Mouse (Mus musculus): ENCODE results near the gene Dnmt3l. TPM values are rescaled to one million over a fixed set of nuclear protein-coding genes. Genes with fewer than 3 reads are reported as not detected.

The Dnmt3l gene
- polyA plus RNA-seq, 2 experiments, result 0.15 TPM; not detected in 1

DNA sequence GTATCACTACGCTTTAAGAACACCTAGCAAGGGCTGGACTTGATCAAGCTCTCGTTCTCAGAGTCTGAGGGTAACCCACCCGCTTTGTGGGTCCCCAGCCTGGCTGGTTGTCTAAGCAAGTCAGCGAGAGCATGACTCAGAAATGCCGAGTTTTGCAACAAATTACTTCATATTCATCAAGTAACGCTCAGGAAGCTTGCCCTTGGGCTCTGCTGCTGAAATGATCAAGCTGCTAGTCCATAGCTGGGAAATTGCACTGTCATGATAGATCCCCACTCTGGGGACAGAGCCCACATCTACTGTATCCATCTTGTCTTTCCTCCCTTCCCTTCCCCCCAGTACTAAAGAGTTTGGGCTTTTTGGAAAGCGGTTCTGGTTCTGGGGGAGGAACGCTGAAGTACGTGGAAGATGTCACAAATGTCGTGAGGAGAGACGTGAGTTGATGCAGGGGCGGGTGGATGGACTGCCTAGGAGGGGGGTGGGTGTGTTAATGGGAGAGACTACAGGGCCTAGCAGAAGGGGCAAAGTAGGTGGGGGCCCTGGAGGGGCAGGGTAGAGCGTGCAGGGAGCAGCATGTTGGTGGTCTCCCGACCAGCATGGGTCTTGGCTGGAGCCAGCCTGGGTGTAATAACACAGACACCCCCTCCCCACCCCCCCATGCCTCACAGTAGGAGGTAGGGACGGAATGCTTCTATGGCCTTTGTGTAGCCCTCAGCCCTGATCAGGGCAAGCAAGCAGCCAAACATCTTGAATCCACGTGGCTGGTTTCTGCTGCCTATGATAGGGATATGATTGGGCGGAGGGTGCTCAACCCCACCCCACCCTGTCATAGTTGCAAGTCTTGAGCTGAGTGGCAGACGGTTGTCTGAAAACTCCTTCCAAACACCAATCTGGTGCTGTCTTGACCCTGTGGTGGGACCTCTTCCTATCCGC lies 13.2 kb downstream of the Dnmt3l start:
- H3K4me3 ChIP-seq (replicated peaks; ENCODE audit: low read length), result no peak overlapping the region
- WGBS, result 60% methylated on average over 19 of the region's 19 CpGs
- no peaks in the 10 kb centered on the region for H3K36me3 ChIP-seq (ENCODE audit: control insufficient read depth, insufficient read depth, low read length)
- H3K4me2 ChIP-seq (replicated peaks; ENCODE audit: low read depth, low read length, severe bottlenecking), result no peak overlapping the region
- ATAC-seq (ENCODE audit: low FRiP score, low read depth) (no peak), DNase-seq (ENCODE audit: low spot score) (no peak)
- H3K9ac ChIP-seq (ENCODE audit: low read depth, low read length, severe bottlenecking), result no peak overlapping the region
- 0 out of 2 replicates have a peak, but pooled peaks cover 3% of the 10 kb centered on the region for H3K4me1 ChIP-seq (ENCODE audit: control insufficient read depth, insufficient read depth, low read length)
- TF ChIP-seq POLR2A (IDR thresholded peaks at IDR 0.05; ENCODE audit: borderline replicate concordance, extremely low read depth, insufficient read depth, insufficient read length), result no peak
- H3K27ac ChIP-seq (replicated peaks; ENCODE audit: low read depth, low read length), result no peak overlapping the region
- no peaks in the 10 kb centered on the region for H3K9me3 ChIP-seq (ENCODE audit: control insufficient read depth, low read length)
- no peaks in the 10 kb centered on the region for H3K27me3 ChIP-seq (ENCODE audit: control insufficient read depth, insufficient read depth, low read length)

DNA sequence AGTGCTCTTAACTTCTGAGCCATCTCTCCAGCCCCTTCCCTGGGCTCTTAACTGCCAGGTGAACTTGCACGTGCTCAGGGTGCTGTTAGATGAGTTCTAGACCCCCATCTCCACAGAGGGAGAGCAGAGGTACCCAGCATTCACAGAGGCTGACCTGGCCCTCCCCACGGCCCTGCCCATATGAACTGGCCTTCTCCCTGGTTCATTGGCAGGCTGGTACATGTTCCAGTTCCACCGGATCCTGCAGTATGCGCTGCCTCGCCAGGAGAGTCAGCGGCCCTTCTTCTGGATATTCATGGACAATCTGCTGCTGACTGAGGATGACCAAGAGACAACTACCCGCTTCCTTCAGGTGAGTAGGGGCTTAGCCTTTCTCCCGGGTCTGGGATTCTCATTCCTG lies 15.3 kb downstream of the Dnmt3l start:
- Histone ChIP-seq H3K4me3 (replicated peaks; ENCODE audit: low read length) (no peak overlapping the region), H3K9me3 (ENCODE audit: control insufficient read depth, low read length) (no peaks in the 10 kb centered on the region), H3K4me1 (ENCODE audit: control insufficient read depth, insufficient read depth, low read length) (0 out of 2 replicates have a peak, but pooled peaks cover 3% of the 10 kb centered on the region), H3K9ac (ENCODE audit: low read depth, low read length, severe bottlenecking) (no peak overlapping the region), H3K4me2 (replicated peaks; ENCODE audit: low read depth, low read length, severe bottlenecking) (no peak overlapping the region), H3K36me3 (ENCODE audit: control insufficient read depth, insufficient read depth, low read length) (no peaks in the 10 kb centered on the region), H3K27ac (replicated peaks; ENCODE audit: low read depth, low read length) (no peak overlapping the region), H3K27me3 (ENCODE audit: control insufficient read depth, insufficient read depth, low read length) (no peaks in the 10 kb centered on the region)
- ATAC-seq (ENCODE audit: low FRiP score, low read depth) (no peak), DNase-seq (ENCODE audit: low spot score) (no peak)
- 85% methylated on average over 8 of the region's 8 CpGs for WGBS
- no peak for TF ChIP-seq POLR2A (IDR thresholded peaks at IDR 0.05; ENCODE audit: borderline replicate concordance, extremely low read depth, insufficient read depth, insufficient read length)

DNA sequence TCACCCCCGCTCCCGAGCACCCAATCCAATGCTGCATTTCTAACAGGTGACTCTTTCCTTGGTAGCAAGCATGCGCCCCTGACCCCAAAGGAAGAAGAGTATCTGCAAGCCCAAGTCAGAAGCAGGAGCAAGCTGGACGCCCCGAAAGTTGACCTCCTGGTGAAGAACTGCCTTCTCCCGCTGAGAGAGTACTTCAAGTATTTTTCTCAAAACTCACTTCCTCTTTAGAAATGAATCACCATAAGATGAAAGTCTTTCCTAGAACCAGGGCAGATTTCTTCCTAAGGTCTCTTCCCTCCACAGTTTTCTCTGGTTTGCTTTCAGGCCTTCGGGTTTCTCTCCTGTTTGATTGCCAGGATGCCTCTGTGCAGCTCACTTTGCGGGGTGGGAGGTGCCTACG lies 21.4 kb downstream of the Dnmt3l start:
- H3K4me2 ChIP-seq (replicated peaks; ENCODE audit: low read depth, low read length, severe bottlenecking), result no peak overlapping the region
- H3K9me3 ChIP-seq (ENCODE audit: control insufficient read depth, low read length), result no peaks in the 10 kb centered on the region
- H3K27me3 ChIP-seq (ENCODE audit: control insufficient read depth, insufficient read depth, low read length), result no peaks in the 10 kb centered on the region
- ATAC-seq (ENCODE audit: low FRiP score, low read depth) (no peak), DNase-seq (ENCODE audit: low spot score) (no peak)
- H3K9ac ChIP-seq (ENCODE audit: low read depth, low read length, severe bottlenecking), result no peak overlapping the region
- no peaks in the 10 kb centered on the region for H3K36me3 ChIP-seq (ENCODE audit: control insufficient read depth, insufficient read depth, low read length)
- H3K4me1 ChIP-seq (ENCODE audit: control insufficient read depth, insufficient read depth, low read length), result no peaks in the 10 kb centered on the region
- H3K4me3 ChIP-seq (replicated peaks; ENCODE audit: low read length), result no peak overlapping the region
- no peak overlapping the region for H3K27ac ChIP-seq (replicated peaks; ENCODE audit: low read depth, low read length)
- WGBS, result 87% methylated on average over 9 of the region's 9 CpGs
- TF ChIP-seq POLR2A (IDR thresholded peaks at IDR 0.05; ENCODE audit: borderline replicate concordance, extremely low read depth, insufficient read depth, insufficient read length), result no peak

DNA sequence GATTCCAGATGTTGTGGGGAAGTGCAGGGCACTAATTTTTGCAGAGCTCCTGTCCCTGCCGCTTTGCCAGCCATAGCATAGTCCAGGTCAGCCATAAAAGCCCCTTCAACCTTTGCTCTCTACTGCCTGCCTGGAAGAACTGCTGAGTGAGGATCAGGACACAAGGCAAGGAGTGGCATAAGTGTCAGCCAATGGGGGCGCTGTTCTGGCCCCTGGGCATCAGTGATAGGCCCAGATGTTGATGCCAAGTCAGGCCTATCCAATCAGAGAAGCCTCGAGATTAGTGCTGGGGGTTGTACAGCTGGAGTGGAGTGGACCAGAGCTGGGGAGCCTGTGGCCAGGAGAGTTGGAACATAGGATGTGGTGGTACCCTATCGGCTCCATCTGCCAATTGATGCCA lies 25.5 kb downstream of the Dnmt3l start:
- Histone ChIP-seq H3K9me3 (ENCODE audit: control insufficient read depth, low read length) (no peaks in the 10 kb centered on the region), H3K4me3 (replicated peaks; ENCODE audit: low read length) (no peak overlapping the region), H3K4me2 (replicated peaks; ENCODE audit: low read depth, low read length, severe bottlenecking) (no peak overlapping the region), H3K4me1 (ENCODE audit: control insufficient read depth, insufficient read depth, low read length) (0 out of 2 replicates have a peak, but pooled peaks cover 4% of the 10 kb centered on the region), H3K9ac (ENCODE audit: low read depth, low read length, severe bottlenecking) (no peak overlapping the region), H3K36me3 (ENCODE audit: control insufficient read depth, insufficient read depth, low read length) (no peaks in the 10 kb centered on the region), H3K27ac (replicated peaks; ENCODE audit: low read depth, low read length) (no peak overlapping the region), H3K27me3 (ENCODE audit: control insufficient read depth, insufficient read depth, low read length) (no peaks in the 10 kb centered on the region)
- TF ChIP-seq POLR2A (IDR thresholded peaks at IDR 0.05; ENCODE audit: borderline replicate concordance, extremely low read depth, insufficient read depth, insufficient read length), result no peak
- DNase-seq (ENCODE audit: low spot score) (no peak), ATAC-seq (ENCODE audit: low FRiP score, low read depth) (no peak)
- 38% methylated on average over 4 of the region's 4 CpGs for WGBS

DNA sequence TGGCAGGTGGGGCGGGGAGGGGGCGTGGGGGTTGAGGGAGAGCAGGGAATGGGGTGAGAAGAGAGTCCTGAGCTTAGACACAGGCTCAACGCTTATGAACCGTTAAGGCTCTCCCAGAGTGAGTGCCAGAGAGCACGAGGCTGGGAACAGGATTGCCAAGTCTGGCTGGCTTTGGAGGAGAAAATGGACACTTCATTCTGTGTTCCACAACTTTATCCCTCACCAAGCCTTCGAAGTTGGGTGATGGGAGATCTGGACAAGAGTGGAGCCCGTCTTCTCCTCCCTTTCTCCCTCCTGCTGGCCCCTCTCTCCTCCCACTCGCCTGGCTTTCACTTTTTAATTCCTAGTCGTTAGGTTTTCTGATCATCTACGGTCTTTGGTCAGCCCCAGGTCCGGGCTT lies 26.8 kb downstream of the Dnmt3l start:
- Histone ChIP-seq H3K4me2 (replicated peaks; ENCODE audit: low read depth, low read length, severe bottlenecking) (peak overlapping the region; percentile 97), H3K9me3 (ENCODE audit: control insufficient read depth, low read length) (no peaks in the 10 kb centered on the region), H3K4me3 (replicated peaks; ENCODE audit: low read length) (peak overlapping the region; percentile 65), H3K27me3 (ENCODE audit: control insufficient read depth, insufficient read depth, low read length) (no peaks in the 10 kb centered on the region), H3K36me3 (ENCODE audit: control insufficient read depth, insufficient read depth, low read length) (no peaks in the 10 kb centered on the region), H3K4me1 (ENCODE audit: control insufficient read depth, insufficient read depth, low read length) (0 out of 2 replicates have a peak, but pooled peaks cover 4% of the 10 kb centered on the region), H3K9ac (ENCODE audit: low read depth, low read length, severe bottlenecking) (peak overlapping the region; percentile 61; the same call in 1 of the 2 replicates), H3K27ac (replicated peaks; ENCODE audit: low read depth, low read length) (no peak overlapping the region)
- ATAC-seq (ENCODE audit: low FRiP score, low read depth) (no peak), DNase-seq (ENCODE audit: low spot score) (no peak)
- no peak for TF ChIP-seq POLR2A (IDR thresholded peaks at IDR 0.05; ENCODE audit: borderline replicate concordance, extremely low read depth, insufficient read depth, insufficient read length)
- 17% methylated on average over 11 of the region's 11 CpGs for WGBS
